Mouse (Mus musculus) heart, postnatal 0 days (tissue): ENCODE results near the gene Nsd1. TPM values are rescaled to one million over a fixed set of nuclear protein-coding genes. Genes with fewer than 3 reads are reported as not detected.

ENCODE experiments used
- ATAC-seq: fragments of 200-750 bp; cut with Nextera tagmentation; 2 replicates; pipeline ENCODE4 v1.8.0; 2017; ENCODE audit warnings: low read depth, moderate number of reproducible peaks, moderate library complexity; ENCODE audit not compliant: insufficient read depth
- DNase-seq: peaks from one replicate; pipeline ENCODE4 v3.0.0-alpha.2; 2016; ENCODE audit warnings: low spot score
- H3K27ac ChIP-seq: fragments of 300-500 bp; sonication (generic); 2 replicates; pipeline ENCODE4 v1.5.1; 2014; ENCODE audit warnings: low read depth, mild to moderate bottlenecking
- H3K27me3 ChIP-seq: fragments of 300-500 bp; sonication (generic); 2 replicates; pipeline ENCODE4 v1.6.1; 2014; ENCODE audit warnings: low read length, mixed read lengths; ENCODE audit not compliant: control insufficient read depth, insufficient read depth
- H3K36me3 ChIP-seq: fragments of 300-500 bp; sonication (generic); replicated peaks from 2 replicates; pipeline ENCODE4 v1.6.1; 2014; ENCODE audit warnings: low read length, mixed read lengths; ENCODE audit not compliant: control insufficient read depth, insufficient read depth
- H3K4me1 ChIP-seq: fragments of 300-500 bp; sonication (generic); 2 replicates; pipeline ENCODE4 v1.6.1; 2014; ENCODE audit warnings: antibody characterized with exemption; ENCODE audit not compliant: control insufficient read depth, insufficient read depth
- H3K4me2 ChIP-seq: fragments of 300-500 bp; sonication (generic); 2 replicates; pipeline ENCODE4 v1.6.1; 2014; ENCODE audit warnings: low read depth, mild to moderate bottlenecking, low read length, moderate library complexity
- H3K4me3 ChIP-seq: fragments of 300-500 bp; sonication (generic); 2 replicates; pipeline ENCODE4 v1.5.1; 2014; ENCODE audit warnings: low read depth, low read length
- H3K9ac ChIP-seq: fragments of 300-500 bp; sonication (generic); replicated peaks from 2 replicates; pipeline ENCODE4 v1.6.1; 2014; ENCODE audit warnings: low read depth, low read length, mixed read lengths
- H3K9me3 ChIP-seq: fragments of 300-500 bp; sonication (generic); replicated peaks from 2 replicates; pipeline ENCODE4 v1.6.1; 2016; ENCODE audit warnings: low read length; ENCODE audit not compliant: control insufficient read depth
- CTCF ChIP-seq: IDR thresholded peaks from 2 replicates; pipeline ENCODE4 v1.5.1; 2016; ENCODE audit warnings: antibody characterized with exemption, control low read depth, low read depth
- EP300 ChIP-seq: IDR thresholded peaks from 2 replicates; pipeline ENCODE4 v1.6.1; 2016; ENCODE audit warnings: antibody characterized with exemption, low read depth
- WGBS: fragments of 180-500 bp; shearing (Covaris S2); extraction: QIAGEN DNeasy Blood & Tissue Kit; methylation state at CpG from one replicate; pipeline ENCODE4 v1.1.7; 2014; 5-methylcytosine and 5-hydroxymethylcytosine counted together
- polyA plus RNA-seq: library from polyadenylated mRNA; unstranded; fragments of >200 nt; fragmentation: Nextera tagmentation; extraction: Ambion mirVana; gene quantifications from 2 replicates; pipeline ENCODE4 v1.2.1, GENCODE M21; 2015
- total RNA-seq: library from RNA; depleted of rRNA; stranded (reverse); fragments of >200 nt; gene quantifications from 2 replicates; pipeline ENCODE4 v1.2.3, GENCODE M21; 2014; ENCODE audit warnings: low replicate concordance

Gene Nsd1
- total and polyA plus RNA-seq, 2 experiments from 2014 or later = 45.4 to 75.1 TPM

GRCm38 (mm10) chr13:55321434-55322129 lies 112.0 kb downstream of the Nsd1 start, which contains the start of gene Rab24:
Gene Rab24, minus strand, starts transcription at chr13:55321946.
- DNase-seq = peak; percentile 87
- no peaks in the 10 kb centered on the region for H3K9me3 ChIP-seq
- no peak for TF ChIP-seq CTCF
- TF ChIP-seq EP300 = no peak
- H3K27me3 ChIP-seq = no peaks in the 10 kb centered on the region
- H3K4me3 ChIP-seq = peak within 1 kb of the TSS; percentile 82
- H3K27ac ChIP-seq = peak within 1 kb of the TSS; percentile 75
- ATAC-seq = peak; percentile 94
- peak within 1 kb of the TSS; percentile 90 for H3K9ac ChIP-seq
- H3K4me1 ChIP-seq = peaks cover 10% of the 10 kb centered on the region
- H3K36me3 ChIP-seq = peaks cover 39% of the 10 kb centered on the region
- H3K4me2 ChIP-seq = peak within 1 kb of the TSS; percentile 95
- 0% methylated on average over 70 of the region's 73 CpGs for WGBS

- Histone ChIP-seq H3K27me3 (no peaks in the 10 kb centered on the region), H3K4me1 (peaks cover 10% of the 10 kb centered on the region), H3K27ac (peak overlapping the region; percentile 75), H3K4me3 (peak overlapping the region; percentile 82), H3K36me3 (peaks cover 39% of the 10 kb centered on the region), H3K9ac (peak overlapping the region; percentile 90), H3K9me3 (no peaks in the 10 kb centered on the region), H3K4me2 (peak overlapping the region; percentile 95)
- no peak for ATAC-seq
- DNase-seq = peak; percentile 64
- TF ChIP-seq CTCF = peak; percentile 36
- no peak for TF ChIP-seq EP300
- WGBS = under 1% methylated on average over 31 of the region's 31 CpGs
Measured at GRCm38 (mm10) chr13:55322130-55322825, 112.7 kb downstream of the Nsd1 start.

GRCm38 (mm10) chr13:55325596-55325995 lies 116.0 kb downstream of the Nsd1 start:
- 71% methylated on average over 11 of the region's 11 CpGs for WGBS

GRCm38 (mm10) chr13:55327169-55327568 lies 117.6 kb downstream of the Nsd1 start:
- no peak for ATAC-seq
- Histone ChIP-seq H3K4me1 (peaks cover 28% of the 10 kb centered on the region), H3K9me3 (no peaks in the 10 kb centered on the region), H3K9ac (no peak overlapping the region), H3K36me3 (peaks cover 31% of the 10 kb centered on the region), H3K27me3 (no peaks in the 10 kb centered on the region), H3K27ac (0 out of 2 replicates have a peak overlapping the region, but pooled peaks have one; percentile 22), H3K4me3 (no peak overlapping the region), H3K4me2 (no peak overlapping the region)
- no peak for DNase-seq
- no peak for TF ChIP-seq CTCF
- no peak for TF ChIP-seq EP300
- 39% methylated on average over 4 of the region's 4 CpGs for WGBS

More at GRCm38 (mm10) chr13:55325596-55325995, 116.0 kb downstream of the Nsd1 start:
- H3K4me3 ChIP-seq = no peak overlapping the region
- ATAC-seq = no peak
- H3K27me3 ChIP-seq = no peaks in the 10 kb centered on the region
- peaks cover 31% of the 10 kb centered on the region for H3K36me3 ChIP-seq
- no peaks in the 10 kb centered on the region for H3K9me3 ChIP-seq
- no peak for DNase-seq
- no peak overlapping the region for H3K27ac ChIP-seq
- no peak overlapping the region for H3K9ac ChIP-seq
- H3K4me2 ChIP-seq = no peak overlapping the region
- TF ChIP-seq EP300 (no peak), CTCF (no peak)
- peaks cover 31% of the 10 kb centered on the region for H3K4me1 ChIP-seq

- 0 out of 2 replicates have a peak overlapping the region, but pooled peaks have one; percentile 73 for H3K4me3 ChIP-seq
- ATAC-seq = peak; percentile 34
Measured at GRCm38 (mm10) chr13:55327633-55328032, 118.1 kb downstream of the Nsd1 start.

More at GRCm38 (mm10) chr13:55327633-55328032, 118.1 kb downstream of the Nsd1 start:
- no peak overlapping the region for H3K9ac ChIP-seq
- peak; percentile 89 for TF ChIP-seq CTCF
- TF ChIP-seq EP300 = no peak
- H3K27ac ChIP-seq = no peak overlapping the region
- peak; percentile 85 for DNase-seq
- no peaks in the 10 kb centered on the region for H3K27me3 ChIP-seq
- H3K4me1 ChIP-seq = peaks cover 28% of the 10 kb centered on the region
- peak overlapping the region; percentile 90; the same call in 1 of the 2 replicates for H3K4me2 ChIP-seq
- no peaks in the 10 kb centered on the region for H3K9me3 ChIP-seq
- 30% methylated on average over 8 of the region's 8 CpGs for WGBS
- H3K36me3 ChIP-seq = peaks cover 31% of the 10 kb centered on the region
